Mouse (Mus musculus): Measurements from ENCODE around the gene Vmn2r72.

The Vmn2r72 gene

DNA sequence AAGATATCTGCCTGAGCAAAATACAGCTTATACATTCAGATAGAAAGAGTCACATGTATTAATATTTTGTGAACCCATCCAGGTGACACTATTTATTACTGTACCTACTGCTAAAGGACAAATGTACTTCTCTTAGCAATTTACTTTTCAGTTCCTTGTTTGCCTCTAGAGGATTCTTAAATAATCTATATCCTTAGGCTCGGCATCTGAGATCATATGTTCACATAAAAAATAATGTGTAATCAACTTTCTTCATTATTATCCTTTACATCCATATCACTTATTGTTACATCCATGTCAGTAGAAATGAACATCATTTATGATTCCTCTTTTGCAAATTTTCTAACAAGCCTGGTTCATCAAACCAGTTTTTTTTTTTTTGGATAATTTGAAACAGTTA lies at the start of gene Vmn2r72:
Gene Vmn2r72 (minus strand): TSS at position 101 of the 400 bp plus-strand sequence.
- no peak for ATAC-seq (ENCODE audit: low TSS enrichment)

All from frontal cortex, adult (tissue).